Mouse (Mus musculus): ENCODE data around the gene Gm16181.

Gm16181 gene

GRCm38 (mm10) chr17:35250348-35251120 is 29.9 kb downstream of the Gm16181 start:
- DNase-seq (ENCODE audit: low spot score): no peak

- DNase-seq (ENCODE audit: low spot score): peak; percentile 89
These were observed 30.6 kb downstream of the Gm16181 start for GRCm38 (mm10) chr17:35251162-35251719.

DNA sequence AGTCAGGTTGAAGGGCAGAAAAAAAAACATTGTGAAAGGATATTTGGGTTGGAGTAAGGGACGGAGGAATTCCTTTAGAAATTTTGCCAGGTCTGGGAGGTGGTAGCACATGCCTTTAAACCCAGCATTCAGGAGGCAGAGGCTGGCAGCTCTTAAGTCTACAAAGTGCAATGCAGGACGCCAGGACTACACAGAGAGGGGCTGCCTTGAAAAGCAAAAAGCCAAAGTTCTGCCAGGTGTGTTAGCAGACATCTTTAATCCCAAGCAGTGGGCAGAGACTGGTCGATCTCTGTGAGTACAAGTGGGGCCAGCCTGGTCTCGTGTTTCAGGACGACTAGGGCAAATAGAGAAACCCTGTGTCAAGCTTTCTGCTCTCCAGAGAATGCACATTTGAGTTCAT is 31.3 kb downstream of the Gm16181 start:
- DNase-seq (ENCODE audit: low spot score): no peak

DNA sequence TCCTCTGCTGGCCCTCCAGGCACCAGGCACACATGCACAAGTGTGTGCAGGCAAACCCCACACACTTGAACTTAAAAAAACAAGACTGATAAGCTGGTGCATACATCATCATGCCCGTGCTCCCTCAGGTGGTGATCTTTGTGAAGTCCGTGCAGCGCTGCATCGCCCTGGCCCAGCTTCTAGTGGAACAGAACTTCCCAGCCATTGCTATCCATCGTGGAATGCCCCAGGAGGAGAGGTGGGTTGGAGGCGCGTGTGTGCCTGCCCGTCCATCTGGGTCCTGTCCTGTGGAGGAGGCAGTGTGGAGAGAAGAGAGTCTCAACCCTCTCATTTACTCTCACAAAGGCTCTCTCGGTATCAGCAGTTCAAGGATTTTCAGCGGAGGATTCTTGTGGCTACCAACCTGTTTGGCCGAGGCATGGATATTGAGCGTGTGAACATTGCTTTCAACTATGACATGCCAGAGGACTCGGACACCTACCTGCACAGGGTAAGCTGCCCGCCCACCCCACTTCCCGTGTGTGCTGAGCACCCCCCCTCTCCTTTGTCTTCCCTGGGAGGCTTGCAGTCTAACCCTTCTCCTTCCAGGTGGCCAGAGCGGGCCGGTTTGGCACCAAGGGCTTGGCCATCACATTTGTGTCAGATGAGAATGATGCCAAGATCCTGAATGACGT is 32.1 kb downstream of the Gm16181 start:
- DNase-seq (ENCODE audit: low spot score): no peak

DNA sequence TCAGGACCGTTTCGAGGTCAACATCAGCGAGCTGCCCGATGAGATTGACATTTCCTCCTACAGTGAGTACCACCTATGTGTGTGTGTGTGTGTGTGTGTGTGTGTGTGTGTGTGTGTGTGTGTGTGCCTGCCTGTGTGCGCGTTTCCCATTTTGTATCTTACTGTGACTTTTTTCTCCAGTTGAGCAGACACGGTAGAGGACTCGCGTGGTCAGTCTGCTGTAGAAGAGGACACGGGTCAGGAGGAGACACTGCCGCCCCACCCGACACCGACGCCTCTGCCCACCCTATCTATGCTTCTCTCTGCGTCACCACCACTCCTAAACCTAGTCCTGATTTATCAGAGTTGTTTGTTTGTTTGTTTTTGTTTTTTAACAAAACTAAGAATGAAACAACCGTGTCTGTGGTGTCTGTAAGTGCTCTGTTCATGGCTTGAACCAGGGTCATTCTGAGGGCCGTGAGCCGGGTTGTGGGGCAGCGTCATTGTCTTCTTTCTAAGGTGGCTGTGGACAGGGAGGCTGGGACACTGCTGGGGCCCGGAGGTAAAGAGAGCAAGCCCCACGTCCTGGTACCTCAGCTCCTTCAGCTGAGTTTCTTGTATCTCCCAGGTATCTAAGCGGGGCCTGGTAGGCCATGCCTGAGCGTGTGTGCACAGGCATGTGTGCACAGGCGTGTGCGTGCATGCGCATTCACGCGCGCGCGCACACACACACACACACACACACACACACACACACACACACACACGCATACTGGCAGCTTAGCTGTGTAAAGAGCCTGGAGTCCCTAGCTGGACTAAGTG is 32.9 kb downstream of the Gm16181 start:
- DNase-seq (ENCODE audit: low spot score): no peak

DNA sequence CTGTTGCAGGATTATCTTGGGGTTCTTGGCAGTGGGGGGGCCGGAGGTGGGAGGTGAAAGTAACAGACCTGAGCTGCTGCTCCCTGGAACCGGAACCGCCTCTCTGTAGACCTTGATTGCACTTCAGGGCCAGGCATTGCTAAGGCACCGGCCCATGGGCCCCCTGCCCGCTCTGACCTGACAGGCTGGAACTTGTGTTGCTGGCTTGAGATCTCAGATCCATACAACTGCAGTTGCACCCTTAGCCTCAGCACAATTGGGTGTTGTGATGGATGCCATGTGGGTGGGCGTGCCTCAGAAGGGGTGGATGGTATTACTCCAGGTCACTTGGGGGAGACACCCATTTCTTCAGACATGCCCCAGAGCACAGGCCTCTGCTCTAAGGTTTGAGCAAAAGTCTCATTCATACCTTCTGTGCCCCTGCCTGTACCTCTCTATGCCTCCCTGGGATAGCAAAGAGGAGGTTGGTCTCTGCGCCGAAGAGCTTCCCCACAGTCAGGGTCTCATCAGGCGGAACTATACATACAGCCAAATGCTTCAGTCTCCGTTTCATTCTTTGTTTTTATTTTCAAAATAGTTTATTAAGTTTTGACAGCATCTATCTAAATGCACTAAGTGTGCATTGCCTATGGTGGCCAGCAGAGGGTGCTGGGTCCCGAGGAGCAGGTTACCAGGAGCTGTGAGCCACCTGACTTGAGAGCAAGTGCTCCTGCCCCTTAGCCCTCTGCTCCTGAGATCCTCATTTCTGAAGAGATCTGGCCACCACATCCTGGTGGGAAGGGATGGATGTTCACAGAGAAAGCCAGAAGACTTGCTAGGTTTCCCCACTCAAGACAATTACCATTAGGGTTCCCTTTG is 33.8 kb downstream of the Gm16181 start:
- no peak for DNase-seq (ENCODE audit: low spot score)

GRCm38 (mm10) chr17:35255301-35255700 is 34.7 kb downstream of the Gm16181 start:
- no peak for DNase-seq (ENCODE audit: low spot score)

DNA sequence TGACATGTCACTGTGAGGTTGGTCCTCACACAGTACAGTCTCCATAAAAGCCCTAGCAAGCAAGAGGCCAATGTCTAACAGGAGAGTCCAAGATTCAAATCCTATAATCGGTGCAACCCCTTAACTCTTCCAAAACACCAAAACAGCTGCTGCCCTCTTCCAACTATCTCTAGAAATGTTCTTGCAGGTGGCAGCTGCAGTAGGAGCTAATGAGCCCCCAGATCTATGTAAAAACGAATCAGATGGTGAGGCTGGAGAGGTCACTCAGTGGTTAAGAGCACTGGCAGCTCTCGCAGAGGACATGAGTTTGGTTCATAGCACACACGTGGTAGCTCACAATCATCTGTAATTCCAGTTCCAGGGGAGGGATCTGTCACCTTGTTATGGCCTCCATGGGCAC is 35.1 kb downstream of the Gm16181 start:
- no peak for DNase-seq (ENCODE audit: low spot score)

DNA sequence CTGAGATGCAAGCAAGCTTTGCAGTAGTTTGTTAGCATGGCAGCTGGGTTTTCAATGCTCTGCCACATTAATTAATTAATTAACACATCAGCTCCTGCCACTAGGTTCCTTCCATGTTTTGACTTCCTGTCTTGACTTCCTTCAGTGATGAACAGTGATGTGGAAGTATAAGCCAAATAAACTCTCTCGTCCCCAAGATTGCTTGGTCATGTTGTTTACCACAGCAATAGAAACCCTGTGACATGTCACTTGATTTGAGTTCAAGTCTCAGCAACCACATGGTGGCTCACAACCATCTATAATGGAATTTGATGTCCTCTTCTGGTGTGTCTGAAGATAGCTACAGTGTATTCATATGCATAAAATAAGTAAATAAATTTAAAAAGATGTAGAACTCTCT is 36.7 kb downstream of the Gm16181 start:
- no peak for DNase-seq (ENCODE audit: low spot score)

GRCm38 (mm10) chr17:35257824-35258491 is 37.3 kb downstream of the Gm16181 start:
- peak; percentile 96 for DNase-seq (ENCODE audit: low spot score)

DNA sequence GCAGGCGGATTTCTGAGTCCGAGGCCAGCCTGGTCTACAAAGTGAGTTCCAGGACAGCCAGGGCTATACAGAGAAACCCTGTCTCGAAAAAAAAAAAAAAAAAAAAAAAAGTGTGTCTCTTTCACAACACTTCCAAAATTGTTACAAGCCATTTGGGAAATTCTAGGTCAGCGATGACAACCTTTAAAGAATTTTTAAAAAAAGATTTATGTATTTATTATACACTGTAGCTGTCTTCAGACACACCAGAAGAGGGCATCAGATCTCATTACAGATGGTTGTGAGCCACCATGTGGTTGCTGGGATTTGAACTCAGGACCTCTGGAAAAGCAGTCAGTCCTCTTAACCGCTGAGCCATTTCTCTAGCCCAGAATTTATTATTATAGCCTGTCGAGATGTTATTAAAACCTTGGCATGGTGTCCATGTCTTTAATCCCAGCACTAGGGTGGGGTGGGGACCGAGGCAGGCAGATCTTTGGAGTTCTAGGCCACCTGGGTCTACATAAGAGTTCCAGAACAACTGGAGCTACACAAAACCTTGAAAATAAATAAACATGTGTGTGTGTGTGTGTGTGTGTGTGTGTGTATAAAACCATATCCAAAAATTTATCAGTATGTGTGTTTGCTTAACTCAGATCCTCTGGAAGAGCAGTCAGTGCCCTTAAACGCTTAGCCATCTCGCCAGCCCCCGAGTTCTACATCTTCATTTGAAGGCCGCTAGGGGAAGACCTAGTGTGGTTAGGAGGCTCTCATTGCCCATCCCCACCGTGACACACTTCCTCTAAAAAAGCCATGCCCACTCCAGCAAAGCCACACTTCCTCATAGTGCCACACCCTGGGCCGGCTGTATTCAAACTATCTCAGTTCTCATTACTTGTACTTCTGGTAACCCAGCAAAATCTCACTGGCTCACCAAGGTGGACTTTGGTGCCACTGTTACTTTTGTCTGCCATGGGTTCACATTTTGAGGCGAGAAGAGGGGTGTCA is 38.2 kb downstream of the Gm16181 start:
- DNase-seq (ENCODE audit: low spot score): peak; percentile 91

GRCm38 (mm10) chr17:35259621-35260020 is 39.0 kb downstream of the Gm16181 start:
- DNase-seq (ENCODE audit: low spot score): no peak

- DNase-seq (ENCODE audit: low spot score): no peak
These were observed 41.0 kb downstream of the Gm16181 start for GRCm38 (mm10) chr17:35261651-35262050.

- DNase-seq (ENCODE audit: low spot score): peak; percentile 99
These were observed 42.3 kb downstream of the Gm16181 start, which contains the start of gene H2-D1 for GRCm38 (mm10) chr17:35262664-35263522. Gene H2-D1, plus strand, starts transcription at chr17:35262730.

GRCm38 (mm10) chr17:35263523-35263883 is 42.9 kb downstream of the Gm16181 start:
- no peak for DNase-seq (ENCODE audit: low spot score)

- DNase-seq (ENCODE audit: low spot score): no peak
These were observed 46.9 kb downstream of the Gm16181 start for GRCm38 (mm10) chr17:35267399-35268086.

DNA sequence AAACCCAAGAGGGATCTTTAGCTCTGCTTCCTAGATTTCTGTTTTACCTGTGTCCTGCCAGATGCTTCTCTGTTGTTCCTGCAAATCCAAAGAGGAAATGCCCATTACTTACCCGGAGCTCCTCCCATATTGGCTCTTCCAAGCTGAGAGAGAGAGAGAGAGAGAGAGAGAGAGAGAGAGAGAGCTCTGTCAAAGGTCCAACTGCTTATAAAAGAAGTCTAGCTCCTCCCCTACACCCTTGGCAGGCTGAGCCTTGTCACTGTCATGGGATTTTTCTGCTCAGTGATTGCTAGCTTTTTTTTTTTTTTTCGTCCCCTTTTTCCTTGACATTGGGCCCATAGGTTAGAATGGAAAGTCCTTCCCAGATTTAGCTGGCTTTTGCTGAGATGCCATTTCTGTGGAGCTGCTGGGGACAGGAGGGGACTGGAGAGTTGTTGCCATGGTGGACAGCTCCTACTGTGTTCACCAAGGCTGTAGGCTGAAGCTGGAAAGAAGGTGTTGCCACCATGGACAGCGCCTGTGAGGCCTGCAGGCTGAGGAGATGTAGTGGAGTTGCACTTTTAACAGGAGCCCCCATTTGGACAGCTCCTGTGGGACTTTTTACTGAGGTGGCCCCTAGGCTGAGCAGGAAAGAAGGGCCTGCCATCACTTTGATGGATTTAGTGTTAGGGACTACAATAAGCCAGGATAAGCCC is 49.2 kb downstream of the Gm16181 start:
- DNase-seq (ENCODE audit: low spot score): no peak

Measured in lung, postnatal 25 days (tissue).